Mouse (Mus musculus) cortical plate, adult 2 months (tissue): Measurements from ENCODE around the gene Asb6. TPM values are rescaled to one million over a fixed set of nuclear protein-coding genes. Genes with fewer than 3 reads are reported as not detected.

Experiments used
- H3K27ac ChIP-seq: fragments of 200-500 bp; 2 replicates; pipeline ENCODE4 v1.5.1; 2012; ENCODE audit warnings: low read length, control low read depth, inconsistent platforms; ENCODE audit not compliant: insufficient read depth
- H3K4me1 ChIP-seq: fragments of 200-500 bp; 2 replicates; pipeline ENCODE4 v1.6.1; 2011; ENCODE audit warnings: low read length; ENCODE audit not compliant: control insufficient read depth, insufficient read depth
- H3K4me3 ChIP-seq: fragments of 200-500 bp; 2 replicates; pipeline ENCODE4 v1.5.1; 2011; ENCODE audit warnings: mild to moderate bottlenecking, low read length, control low read depth; ENCODE audit not compliant: insufficient read depth
- CTCF ChIP-seq: fragments of 200-500 bp; IDR thresholded peaks from 2 replicates; pipeline ENCODE4 v1.5.1; 2011; ENCODE audit warnings: mild to moderate bottlenecking, control low read depth, low read length; ENCODE audit not compliant: insufficient read depth; ENCODE audit errors: extremely low read depth
- POLR2A ChIP-seq: fragments of 200-500 bp; IDR thresholded peaks from 2 replicates; pipeline ENCODE4 v1.6.1; 2011; ENCODE audit warnings: mild to moderate bottlenecking, low read length, control low read depth; ENCODE audit not compliant: insufficient read depth; ENCODE audit errors: extremely low read depth
- polyA plus RNA-seq: library from polyadenylated mRNA; depleted of rRNA; stranded (reverse); fragments of >200 nt; gene quantifications from 2 replicates; pipeline ENCODE4 v1.2.3, GENCODE M21; 2012

Gene Asb6
- polyA plus RNA-seq, 1 experiment = 44.1 TPM

DNA sequence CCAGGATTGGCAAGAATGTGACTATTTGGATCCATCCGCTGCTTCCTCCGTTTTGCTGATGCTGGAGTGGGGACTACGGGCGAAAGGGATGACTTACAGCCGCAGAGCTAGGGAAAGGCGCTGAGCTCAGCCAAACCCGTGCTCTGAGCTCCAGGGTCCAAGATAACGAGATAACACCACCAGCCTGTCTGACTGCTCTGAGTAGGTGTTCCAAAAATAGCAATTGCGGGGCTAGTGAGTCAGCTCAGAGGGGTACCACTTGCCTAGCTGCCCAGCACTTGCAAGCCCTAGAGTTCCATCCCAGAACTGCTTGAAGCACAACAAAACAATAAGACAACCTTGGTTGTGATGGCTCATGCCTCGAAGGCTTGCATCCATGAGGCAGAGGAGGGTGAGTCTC is 12.5 kb upstream of the Asb6 start:
- Histone ChIP-seq H3K27ac (no peak overlapping the region), H3K4me3 (no peak overlapping the region), H3K4me1 (no peaks in the 10 kb centered on the region; the same call in 1 of the 2 replicates)
- TF ChIP-seq POLR2A = no peak
- TF ChIP-seq CTCF = no peak

DNA sequence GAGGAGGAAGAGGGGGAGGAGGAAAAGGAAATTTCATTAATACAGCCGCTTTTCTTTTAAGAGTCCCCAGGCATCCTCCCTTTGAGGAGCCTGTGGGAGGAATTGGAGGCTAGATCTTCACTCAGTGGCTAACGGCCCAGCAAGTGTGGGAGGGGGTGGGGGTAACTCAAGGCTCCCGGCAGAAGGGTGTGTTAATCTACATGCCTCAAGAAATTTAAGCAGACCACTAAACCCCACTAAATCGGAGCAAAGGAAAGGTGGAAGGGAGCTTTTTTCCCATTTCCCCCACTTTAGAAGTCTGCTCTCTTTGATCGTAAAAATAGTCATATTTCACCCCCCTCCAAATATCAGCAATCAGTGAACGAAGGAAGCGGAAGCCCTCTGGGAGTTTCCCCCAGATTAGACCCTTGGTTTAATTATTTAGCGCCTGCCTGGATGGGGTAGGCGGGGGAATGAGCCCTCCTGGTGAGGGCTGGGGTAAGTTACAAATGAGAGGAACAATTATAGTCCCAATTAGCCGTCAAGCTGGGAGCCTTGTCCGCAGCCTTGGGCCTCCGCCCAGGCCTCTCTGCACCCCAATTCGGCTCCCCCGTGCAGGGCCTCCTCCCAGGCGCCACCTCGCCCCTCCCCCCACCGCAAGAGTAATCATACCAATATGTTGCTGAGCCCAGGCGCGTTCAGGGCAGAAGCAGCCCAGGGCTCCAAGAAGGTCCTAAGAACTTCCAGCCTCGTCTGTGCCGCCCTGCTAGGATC is 6.3 kb upstream of the Asb6 start:
- Histone ChIP-seq H3K4me3 (no peak overlapping the region), H3K4me1 (no peaks in the 10 kb centered on the region; the same call in 1 of the 2 replicates), H3K27ac (no peak overlapping the region)
- TF ChIP-seq POLR2A (no peak), CTCF (no peak)

DNA sequence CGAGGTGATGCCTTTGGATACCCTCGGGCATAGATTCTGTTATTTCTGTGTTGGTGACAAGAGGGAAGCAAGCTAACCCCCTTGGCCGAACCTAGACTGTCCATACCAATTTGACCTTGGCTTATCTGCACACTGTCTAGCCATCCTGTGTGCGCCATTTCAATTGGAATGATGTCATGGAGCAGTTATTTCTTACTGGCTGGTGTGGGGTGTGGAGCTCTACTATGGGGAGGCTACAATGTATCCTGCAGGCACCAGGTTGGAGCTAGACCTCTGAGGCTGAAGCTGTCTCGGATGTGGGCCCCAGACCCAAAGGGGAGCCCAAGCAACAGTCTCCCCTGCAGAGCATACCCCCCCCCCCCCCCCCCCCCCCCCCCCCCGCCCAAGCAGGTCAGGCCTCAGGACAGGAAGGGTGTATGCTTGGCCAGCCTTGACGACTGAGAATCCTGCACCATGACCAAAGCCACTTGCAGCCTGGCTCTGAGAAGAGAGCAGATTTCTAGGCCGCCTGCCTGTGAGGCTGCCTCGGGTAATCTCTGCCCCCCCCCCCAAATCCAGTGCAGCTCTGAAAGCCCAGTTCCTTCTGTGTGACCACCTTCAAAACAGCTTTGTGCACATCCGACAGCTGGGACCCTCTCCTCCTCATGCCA is 4.4 kb upstream of the Asb6 start, which contains the start of gene Prrx2:
Gene Prrx2, plus strand, starts transcription at position 600 of the 650 bp plus-strand sequence.
- H3K27ac ChIP-seq = no peak within 1 kb of the TSS
- no peaks in the 10 kb centered on the region; the same call in 1 of the 2 replicates for H3K4me1 ChIP-seq
- H3K4me3 ChIP-seq = no peak within 1 kb of the TSS
- TF ChIP-seq CTCF (no peak), POLR2A (no peak)

DNA sequence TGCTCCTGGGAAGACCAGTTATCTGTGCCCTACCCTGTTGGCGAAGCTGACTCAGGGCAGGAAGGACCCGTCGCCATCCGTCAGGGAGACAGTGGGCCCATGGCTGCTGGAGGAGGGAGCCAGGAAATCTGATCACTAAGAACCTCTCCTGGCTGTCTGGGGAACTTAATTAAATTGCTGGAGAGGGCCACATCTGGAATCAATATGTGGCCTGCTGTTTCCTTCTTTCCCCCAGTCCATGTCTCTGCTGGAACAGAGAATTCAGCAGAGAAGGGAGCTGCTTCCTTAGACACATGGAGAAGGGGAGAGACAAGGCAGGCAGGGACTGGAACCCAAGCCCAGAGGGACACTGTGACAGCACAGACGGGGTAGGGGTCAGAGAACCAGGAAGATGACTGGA is 3.5 kb upstream of the Asb6 start:
- no peak overlapping the region for H3K4me3 ChIP-seq
- TF ChIP-seq CTCF (no peak), POLR2A (no peak)
- H3K4me1 ChIP-seq = no peaks in the 10 kb centered on the region; the same call in 1 of the 2 replicates
- no peak overlapping the region for H3K27ac ChIP-seq

DNA sequence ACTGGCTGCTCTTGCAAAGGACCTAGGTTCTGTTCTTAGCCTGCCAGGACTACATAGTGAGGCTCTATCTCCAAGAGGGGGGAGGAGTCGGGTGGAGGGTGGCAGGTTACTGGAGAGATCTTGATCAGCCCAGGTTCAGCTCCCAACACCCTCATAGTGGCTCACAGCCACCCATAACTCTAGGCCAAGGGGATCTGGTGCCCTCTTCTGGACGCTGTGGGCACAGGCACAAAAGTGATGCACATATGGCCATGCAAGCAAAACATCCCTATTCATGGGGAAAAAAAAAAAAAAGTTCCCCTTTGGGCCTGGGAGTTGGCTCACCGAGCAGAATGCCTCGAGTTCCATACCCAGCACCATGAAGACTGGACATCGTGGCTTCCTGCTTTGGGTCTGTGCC is 818 bp downstream of the Asb6 start:
- Histone ChIP-seq H3K4me1 (peaks cover 5% of the 10 kb centered on the region; the same call in 1 of the 2 replicates), H3K27ac (no peak overlapping the region), H3K4me3 (no peak overlapping the region)
- TF ChIP-seq CTCF = peak; percentile 40
- no peak for TF ChIP-seq POLR2A

DNA sequence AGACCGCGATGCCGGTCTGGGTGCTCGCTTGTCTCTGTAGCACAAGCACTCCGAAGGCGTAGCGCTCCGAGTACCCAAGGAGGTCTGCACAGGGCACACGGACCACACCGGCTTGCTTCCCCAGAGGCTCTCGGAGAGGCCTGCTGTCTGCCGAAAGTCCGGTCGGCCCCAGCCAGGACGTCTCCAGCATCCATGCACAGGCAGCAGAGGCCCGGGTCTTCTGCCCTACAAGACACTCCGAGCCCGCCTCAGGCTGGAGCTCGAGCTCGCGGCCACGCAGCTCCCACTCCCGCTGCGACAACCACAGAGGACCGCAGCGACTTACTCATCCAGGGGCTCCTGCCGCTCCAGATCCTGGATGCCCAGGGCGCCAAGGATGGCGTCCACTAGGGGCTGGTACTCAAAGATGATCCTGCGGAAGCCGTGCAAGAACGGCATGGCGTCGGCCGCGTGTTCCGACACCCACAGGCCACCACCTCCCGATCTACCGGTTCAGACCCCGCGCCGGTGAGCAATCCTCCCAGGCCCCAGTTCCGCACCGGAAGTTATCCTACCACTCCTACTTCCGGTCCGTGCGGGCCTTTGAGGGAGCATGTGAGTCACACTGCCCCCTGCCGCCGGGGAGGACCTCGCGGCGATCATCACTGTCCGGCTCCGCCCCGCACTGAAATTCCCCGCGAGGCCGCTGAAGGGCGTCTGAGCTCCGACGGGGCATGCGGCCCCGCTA is 2.2 kb downstream of the Asb6 start:
- TF ChIP-seq POLR2A (peak; percentile 66; the same call in 1 of the 2 replicates), CTCF (peak; percentile 73)
- H3K4me3 ChIP-seq = peak overlapping the region; percentile 85
- H3K4me1 ChIP-seq = peaks cover 5% of the 10 kb centered on the region; the same call in 1 of the 2 replicates
- no peak overlapping the region; the same call in 1 of the 2 replicates for H3K27ac ChIP-seq

DNA sequence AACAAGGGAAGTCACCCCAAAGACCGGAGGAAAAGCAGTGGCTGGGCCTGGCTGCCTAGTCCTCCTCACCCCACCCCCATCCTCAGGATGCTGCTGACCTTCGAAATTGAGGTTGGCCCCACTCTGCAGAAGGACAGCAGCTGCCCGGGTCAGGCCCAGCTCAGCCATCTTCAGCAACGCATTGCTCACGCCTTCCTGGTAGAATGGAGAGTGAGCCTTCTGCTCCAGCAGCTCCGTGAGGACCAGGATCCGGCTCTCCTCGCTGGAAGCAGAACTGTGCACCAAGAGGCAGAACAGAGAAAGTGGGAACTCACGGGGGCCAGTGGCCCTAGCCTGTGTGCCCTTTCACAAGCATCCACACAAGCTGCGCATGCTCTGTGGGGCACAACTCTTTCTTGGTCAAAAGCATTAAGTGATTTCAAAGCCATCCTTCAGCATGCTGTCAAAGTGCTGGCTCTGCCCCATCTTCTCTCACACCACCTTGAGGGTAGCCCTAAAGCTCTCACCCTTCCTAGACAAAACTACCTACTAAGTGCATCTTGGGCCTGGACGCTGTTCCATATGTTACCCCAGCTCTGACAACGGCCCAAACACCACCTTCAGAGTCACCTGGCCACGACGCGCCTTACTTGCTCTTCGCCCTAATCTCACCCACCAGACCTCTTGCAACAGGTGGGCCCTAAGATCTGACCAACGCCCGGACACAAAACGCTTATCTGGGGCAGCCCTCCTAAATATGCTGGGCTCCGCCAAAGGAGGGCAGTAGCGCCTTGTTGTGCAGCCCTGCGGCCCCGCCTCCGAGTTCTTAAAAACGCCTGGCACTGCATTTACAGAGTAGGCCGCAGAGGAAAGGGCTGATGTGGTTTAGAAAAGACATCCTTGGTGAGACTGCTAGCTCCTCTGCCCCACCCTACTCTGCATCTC is 3.0 kb downstream of the Asb6 start:
- 0 out of 2 replicates have a peak, but pooled peaks have one; percentile 15 for TF ChIP-seq POLR2A
- peak; percentile 26; the same call in 1 of the 2 replicates for TF ChIP-seq CTCF
- Histone ChIP-seq H3K4me3 (peak overlapping the region; percentile 85), H3K27ac (no peak overlapping the region), H3K4me1 (peaks cover 5% of the 10 kb centered on the region; the same call in 1 of the 2 replicates)

DNA sequence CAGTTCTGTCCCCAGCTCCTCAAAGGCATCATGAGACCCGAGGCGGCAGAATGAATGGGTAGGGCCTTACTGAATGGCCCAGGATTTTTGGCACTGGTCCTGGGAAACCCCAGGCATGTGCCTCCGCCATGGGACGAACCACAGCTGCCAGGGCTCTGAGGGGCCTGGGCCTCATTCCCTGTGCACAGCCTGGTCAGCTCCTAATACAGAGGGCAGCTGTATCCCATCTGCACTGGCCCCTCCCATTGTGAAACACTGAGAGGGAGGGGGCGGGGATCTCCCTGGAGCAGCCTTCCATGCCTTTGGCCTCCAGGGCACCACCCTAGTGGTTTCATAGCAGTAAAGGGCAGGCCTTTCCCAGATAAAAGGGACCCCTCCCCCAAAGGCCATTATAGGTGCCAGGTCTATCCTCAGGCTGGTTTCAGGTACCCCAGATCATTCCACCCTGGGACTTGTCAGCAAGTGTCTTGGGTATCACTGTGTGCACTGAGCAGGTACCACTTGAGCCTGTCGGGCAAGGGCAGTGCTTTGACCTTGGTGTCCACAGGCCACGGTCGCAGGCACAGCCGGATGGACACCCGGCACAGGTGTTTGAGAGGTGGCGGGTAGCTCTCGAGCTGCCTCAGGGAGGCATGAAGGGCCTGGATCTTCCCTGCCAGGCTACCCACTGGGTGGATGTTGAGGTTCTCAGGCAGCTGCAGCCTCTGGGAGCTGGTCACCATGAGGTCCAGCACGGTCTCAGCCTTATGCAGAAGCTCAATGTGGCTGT is 6.6 kb downstream of the Asb6 start:
- H3K27ac ChIP-seq = no peak overlapping the region
- peaks cover 5% of the 10 kb centered on the region; the same call in 1 of the 2 replicates for H3K4me1 ChIP-seq
- no peak; the same call in 1 of the 2 replicates for TF ChIP-seq POLR2A
- TF ChIP-seq CTCF = no peak
- H3K4me3 ChIP-seq = no peak overlapping the region
